Mouse (Mus musculus) gastrocnemius, postnatal 4 days (tissue): ENCODE measurements around the gene Dirc2. TPM values are rescaled to one million over a fixed set of nuclear protein-coding genes. Genes with fewer than 3 reads are reported as not detected.
A peak's percentile ranks its signal among the peaks of the same experiment; 100 is the strongest.

Experiments
- DNase-seq, 2 experiments: peaks; one replicate each; pipeline ENCODE4 v3.0.0; 2021 to 2022; ENCODE audit warnings: low spot score in 2 of 2, mixed read lengths in 2 of 2
- total RNA-seq, 2 experiments: library from RNA; stranded (reverse); gene quantifications; 2 replicates each; pipeline ENCODE4 v1.2.3; 2021

The Dirc2 gene
- total RNA-seq, 2 experiments from 2014 or later, result 28.2 to 30.8 TPM

DNA sequence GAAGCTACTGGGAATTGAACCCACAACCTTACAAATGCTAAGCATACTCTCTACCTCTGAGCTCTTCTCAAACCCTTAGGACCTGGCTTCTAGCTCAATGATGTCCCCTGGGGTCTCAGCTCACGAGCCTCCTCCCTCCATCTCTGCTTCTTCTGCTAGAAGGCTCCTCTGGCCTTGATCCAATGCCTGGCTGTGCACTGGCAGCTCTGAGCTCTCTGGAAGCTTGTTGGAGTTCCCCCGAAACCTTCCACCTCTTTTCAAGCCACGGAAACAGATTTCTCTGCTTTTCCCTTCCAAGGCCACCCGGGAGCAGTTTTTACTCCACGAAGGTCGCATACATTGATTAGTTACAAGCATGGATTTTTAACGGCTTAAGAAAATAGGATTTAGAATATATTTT, 82.7 kb downstream of the Dirc2 start:
- no peak for DNase-seq

DNA sequence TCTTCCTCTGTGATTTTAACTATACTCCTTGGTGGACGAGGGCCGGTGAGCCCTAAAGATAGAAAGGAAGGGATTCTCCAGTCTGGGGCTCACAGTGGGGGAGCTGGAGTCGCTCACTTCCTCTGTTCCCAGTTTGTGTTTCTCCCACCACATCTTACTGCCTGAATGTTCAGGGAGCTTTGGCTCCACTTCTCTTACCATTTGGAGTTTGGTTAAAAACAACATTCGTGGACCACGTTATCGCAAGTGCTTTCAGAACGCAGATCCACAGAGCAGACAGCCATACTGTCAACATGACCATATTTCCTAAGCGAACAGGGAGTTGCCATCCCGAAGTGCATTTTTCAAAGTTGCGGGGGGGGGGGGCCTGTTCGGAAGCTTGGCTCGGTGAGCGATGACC, 84.1 kb downstream of the Dirc2 start:
- no peak for DNase-seq

DNA sequence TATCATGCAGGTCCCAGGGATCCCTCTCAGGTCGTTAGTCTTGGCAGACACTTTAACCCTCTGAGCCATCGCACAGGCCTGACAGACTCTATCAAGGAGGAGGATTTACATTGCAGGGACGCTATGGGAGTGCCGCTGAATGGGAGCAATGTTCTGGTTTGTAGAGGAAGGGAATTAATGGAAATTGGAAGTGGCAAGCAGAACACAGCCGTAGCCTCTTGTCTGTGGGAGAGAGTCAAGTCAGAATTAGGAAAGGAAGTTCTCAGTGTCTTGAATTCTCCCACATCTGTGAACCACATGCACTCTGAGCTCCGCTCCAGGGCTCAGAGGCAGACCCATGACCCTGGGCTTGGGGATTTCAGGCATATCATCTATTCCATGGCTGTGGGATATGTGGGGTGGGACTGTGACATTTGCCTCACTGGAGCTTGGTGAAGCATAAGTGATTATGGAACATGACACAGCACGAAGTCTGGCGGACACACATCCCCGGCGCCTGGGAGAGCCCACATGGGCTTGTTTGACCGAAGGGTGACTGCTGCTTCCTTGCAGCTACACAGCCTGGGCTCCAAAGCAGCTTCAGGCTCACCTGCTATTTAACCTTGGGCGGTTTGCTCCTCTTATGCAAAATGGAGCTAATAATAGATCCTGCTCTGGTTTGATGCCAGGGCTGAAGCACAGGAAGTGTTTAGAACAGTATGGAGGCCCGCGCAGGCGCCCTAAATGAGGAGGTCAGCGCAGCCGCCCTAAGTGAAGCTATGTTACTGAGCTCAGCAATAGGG, 87.6 kb downstream of the Dirc2 start:
- peak in 1 of 2 experiments; percentile 17 for DNase-seq

DNA sequence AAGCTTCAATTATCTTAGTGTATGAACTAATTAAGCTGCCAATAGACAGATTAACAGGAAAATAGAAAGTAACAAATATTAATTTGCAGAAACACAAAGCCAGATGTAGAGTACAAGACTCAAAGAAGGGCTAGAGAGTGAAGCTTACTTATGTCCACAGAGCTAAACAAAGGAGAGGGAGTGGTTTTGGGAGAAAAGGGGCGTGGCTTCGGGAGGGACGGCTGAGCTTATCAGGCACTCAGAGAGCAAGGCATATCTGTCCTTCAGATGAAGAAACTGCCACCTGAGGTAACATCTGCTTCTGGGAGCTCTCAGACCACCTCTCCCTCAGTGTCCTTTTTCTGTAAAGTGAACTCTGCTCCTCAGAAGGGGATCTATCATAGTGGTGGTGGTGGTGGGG, 90.7 kb downstream of the Dirc2 start:
- DNase-seq, result no peak

DNA sequence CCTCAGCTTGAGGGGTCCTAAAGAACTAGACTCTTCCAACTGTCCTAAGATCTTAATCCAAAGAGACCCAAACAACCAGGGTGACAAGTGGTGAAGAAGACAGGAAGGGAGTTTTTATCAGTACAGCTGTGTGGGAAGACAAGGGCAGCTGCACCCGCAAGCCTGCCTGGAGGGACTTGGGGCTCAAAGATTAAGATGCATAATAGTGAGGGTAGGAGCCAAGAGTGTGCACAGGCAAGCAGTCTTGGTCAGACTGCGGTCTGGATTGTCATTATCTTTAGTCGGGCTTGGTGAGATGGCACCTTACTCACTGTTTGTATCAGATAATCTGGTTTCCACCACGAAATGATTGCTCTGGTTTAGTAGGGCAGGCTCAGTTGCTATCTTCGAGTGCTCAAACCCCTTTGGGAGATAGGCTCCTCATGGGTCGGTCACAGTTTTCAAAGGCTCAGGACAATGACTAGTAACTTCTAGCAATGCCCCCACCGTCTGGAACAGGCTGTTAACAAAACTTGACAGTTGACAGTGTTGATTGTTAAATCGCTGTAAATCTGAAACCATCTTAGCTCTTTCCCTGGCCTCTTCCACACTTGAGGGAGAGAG, 91.5 kb downstream of the Dirc2 start:
- no peak for DNase-seq

DNA sequence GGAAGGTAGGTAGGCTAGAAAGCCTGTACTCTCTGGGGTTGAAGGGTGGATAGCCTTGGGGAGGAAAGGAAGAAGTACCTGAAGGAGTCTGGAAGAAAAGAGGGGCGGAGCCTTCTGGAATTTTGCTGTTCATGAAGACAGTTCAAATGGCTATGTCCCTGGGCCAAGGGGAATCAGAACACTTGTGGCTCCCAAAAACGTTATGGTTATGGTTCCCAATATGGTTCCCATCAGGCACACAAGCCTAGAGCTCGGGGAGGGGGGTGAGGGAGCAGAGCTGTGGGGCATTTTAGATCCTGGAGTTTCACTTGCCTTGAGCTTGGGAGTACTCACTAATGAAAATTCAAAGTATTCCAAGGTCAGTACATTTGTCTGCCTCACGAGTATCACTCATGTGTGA, 104.3 kb downstream of the Dirc2 start:
- DNase-seq, result no peak

DNA sequence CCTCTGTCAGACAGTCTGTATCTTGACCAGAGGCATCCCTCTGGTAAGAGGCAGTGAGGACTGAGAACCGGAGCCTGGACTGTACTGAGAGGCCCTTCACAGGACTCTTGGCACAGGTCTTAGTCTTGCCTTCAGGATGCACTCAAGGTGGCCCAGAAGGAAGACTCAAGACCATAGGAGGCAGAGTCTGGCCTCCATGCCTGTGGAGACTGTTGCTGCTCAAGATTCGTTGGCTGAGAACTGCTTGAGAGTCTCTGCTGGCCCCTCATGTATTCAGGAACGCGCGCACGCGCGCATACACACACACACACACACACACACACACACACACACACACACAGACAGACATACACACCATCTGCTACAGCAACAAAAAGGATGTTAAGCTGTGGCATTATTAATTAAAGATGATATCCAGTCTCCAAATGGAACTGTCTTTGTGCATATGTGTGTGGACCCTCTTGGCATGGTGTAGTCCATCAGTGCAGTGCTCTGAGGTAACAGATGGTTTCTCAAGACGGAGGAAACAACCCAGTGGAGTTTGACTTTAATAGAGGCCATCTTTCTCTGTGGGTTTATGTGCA, 105.2 kb downstream of the Dirc2 start:
- DNase-seq, result no peak

DNA sequence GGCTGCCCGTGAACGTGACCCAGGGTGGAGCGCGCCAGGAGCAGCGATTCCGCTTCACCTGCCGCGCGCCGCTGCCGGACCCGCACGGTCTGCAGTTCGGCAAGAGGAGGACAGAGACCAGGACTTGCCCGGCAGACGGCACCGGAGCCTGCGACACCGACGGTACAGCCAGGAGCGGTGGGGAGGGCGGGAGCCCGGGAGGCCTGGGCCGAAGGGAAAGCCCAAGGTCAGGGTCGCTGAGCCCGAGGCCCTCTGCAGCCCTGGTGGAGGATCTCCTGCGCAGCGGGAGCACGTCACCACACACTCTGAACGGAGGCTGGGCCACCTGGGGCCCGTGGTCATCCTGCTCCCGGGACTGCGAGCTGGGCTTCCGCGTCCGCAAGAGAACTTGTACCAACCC, 108.9 kb downstream of the Dirc2 start:
- no peak for DNase-seq

DNA sequence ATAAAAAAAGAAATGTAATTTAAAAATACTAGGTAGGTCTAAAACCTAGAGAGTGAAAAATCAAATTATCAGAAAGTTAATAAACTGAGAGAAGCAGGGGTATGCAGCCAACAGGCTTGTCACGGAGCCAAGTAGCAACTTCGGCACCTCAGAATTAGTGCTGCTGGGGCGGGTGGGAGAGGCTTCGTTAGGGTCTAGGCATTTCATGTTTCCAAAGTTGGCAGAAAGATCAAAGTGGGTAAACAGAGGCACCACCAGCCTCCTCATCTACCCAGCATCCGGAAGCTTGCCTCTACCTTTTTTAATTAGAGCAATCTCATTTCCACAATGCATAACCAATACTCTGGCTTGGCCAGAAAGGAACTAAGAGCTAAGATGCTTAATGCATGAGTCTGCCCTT, 115.2 kb downstream of the Dirc2 start:
- no peak for DNase-seq

DNA sequence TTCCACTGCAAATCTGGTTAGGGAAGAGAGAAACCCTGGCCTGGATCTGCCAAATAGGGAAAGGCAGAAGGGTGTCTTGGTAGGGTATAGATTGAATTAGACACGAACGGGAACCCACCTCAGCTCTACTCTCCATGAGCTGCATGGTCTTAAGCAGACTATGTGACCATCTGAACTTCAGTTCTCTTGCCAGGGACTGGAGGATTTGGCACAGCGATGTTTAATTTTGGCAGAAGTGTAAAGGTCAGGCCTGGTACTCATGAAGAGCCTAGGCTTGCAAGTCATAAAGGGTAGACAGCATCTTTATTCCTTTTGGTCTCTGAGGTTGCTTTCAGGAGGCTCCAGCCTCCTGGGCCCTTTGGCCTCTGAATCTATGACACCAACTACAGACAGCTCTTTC, 116.5 kb downstream of the Dirc2 start:
- DNase-seq, result peak in 1 of 2 experiments; percentile 11

DNA sequence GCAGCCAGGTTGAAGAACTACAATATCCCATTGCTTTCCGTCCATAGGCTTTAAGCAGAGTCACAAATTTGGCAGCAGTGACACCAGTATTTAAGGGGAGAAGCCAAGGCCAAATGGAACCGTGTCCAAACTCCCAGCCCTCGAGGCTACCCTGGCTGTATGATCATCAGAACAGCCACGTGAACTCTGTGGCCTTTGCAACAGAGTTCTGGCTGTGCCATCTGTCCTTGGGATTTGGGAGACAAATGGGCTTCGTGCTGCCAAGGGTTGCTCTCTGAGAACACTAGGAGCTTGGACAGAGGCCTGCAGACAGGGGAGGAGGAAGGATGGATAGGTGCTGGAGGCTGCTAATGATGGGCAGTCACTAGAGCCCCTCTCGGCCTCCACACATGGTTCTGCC, 117.0 kb downstream of the Dirc2 start:
- DNase-seq, result peak in 1 of 2 experiments; percentile 13

DNA sequence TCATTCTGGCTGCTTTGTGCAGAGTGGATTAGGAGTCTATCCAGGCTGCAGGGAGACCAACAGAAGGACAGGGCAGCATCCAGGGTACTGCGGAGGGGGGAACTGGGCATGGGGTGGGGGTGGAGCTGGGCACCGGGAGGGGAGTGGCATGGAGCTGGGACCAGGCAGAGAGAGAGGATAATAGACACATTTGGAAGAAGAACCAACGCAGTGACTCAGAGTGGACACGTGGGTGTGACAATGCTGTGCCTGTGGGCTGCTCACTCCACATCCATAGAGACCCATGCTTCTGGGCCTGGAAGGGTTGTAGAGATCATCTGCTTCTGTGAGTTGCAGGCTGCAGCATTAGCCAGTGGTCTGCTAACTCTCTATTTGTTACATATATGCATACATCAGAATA, 120.3 kb downstream of the Dirc2 start:
- DNase-seq, result no peak

Other genes with a start within 250 kb of the Dirc2 start
- 1 to 10 TPM; 6.8 to 7.2 TPM for gene Sema5b, start 228.2 kb downstream of the Dirc2 start, total RNA-seq
- gene Hspbap1, start 1.0 kb upstream of the Dirc2 start, total RNA-seq, result 1 to 10 TPM; 3.6 to 3.9 TPM
- 1 to 10 TPM; 4.9 to 5.2 TPM for gene Parp14, start 102.2 kb upstream of the Dirc2 start, total RNA-seq
- gene Parp9, start 169.1 kb upstream of the Dirc2 start, total RNA-seq, result 1 to 10 TPM; 7.6 TPM
- gene Dtx3l, start 169.8 kb upstream of the Dirc2 start, total RNA-seq, result 1 to 10 TPM; 4.6 to 5.5 TPM
- 10 to 100 TPM; 62.5 to 71.0 TPM for gene Kpna1, start 209.4 kb upstream of the Dirc2 start, total RNA-seq